Mouse (Mus musculus): ENCODE results near the gene 4930404N11Rik. TPM values are rescaled to one million over a fixed set of nuclear protein-coding genes. Genes with fewer than 3 reads are reported as not detected.

The 4930404N11Rik gene
- polyA plus RNA-seq, 1 experiment from 2014 or later = 0.67 TPM

GRCm38 (mm10) chr10:81389801-81390677 lies 24.4 kb upstream of the 4930404N11Rik start:
- ATAC-seq (replicated peaks; ENCODE audit: insufficient number of reproducible peaks, low FRiP score, low TSS enrichment) = 0 out of 2 replicates have a peak, but pooled peaks have one; percentile 31
- H3K27ac ChIP-seq (ENCODE audit: low read depth, low read length) = no peak overlapping the region

DNA sequence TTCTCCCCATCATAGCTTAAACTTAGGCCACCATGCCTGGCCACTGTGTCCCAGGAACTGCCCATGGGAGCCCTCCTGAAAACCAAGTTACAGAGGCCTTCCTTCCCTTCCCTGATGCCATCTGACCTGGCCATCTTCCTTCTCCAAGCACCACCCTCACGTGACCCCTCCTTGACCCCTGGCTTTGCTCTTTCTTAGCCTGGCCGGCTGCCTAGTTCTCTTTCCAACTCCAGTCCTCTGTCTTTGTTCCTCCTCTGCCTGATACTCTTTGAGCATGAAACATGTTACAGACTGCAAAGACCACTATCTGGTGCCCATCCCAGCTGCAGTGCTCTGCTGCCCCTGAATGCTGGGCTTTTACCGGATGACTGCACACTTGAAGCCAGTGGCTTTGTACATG lies 23.8 kb upstream of the 4930404N11Rik start:
- H3K9me3 ChIP-seq (replicated peaks; ENCODE audit: control insufficient read depth, low read length) = no peaks in the 10 kb centered on the region
- no peak overlapping the region for H3K27ac ChIP-seq (ENCODE audit: low read depth, low read length)
- no peak overlapping the region for H3K4me3 ChIP-seq (ENCODE audit: low read depth, low read length)
- H3K36me3 ChIP-seq (ENCODE audit: control insufficient read depth, insufficient read depth, low read length) = peaks cover 23% of the 10 kb centered on the region
- H3K9ac ChIP-seq (ENCODE audit: low read depth, low read length) = peak overlapping the region; percentile 52
- no peaks in the 10 kb centered on the region for H3K27me3 ChIP-seq (ENCODE audit: control insufficient read depth, insufficient read depth, low read length)
- 55% methylated on average over 3 of the region's 3 CpGs for WGBS (ENCODE audit: insufficient replicate concordance)
- H3K4me1 ChIP-seq (ENCODE audit: control insufficient read depth, insufficient read depth, low read length) = peaks cover 34% of the 10 kb centered on the region
- no peak overlapping the region for H3K4me2 ChIP-seq
- ATAC-seq (replicated peaks; ENCODE audit: insufficient number of reproducible peaks, low FRiP score, low TSS enrichment) = no peak

More at GRCm38 (mm10) chr10:81389801-81390677, 24.4 kb upstream of the 4930404N11Rik start:
- Histone ChIP-seq H3K36me3 (ENCODE audit: control insufficient read depth, insufficient read depth, low read length) (peaks cover 23% of the 10 kb centered on the region), H3K9me3 (replicated peaks; ENCODE audit: control insufficient read depth, low read length) (no peaks in the 10 kb centered on the region), H3K4me2 (no peak overlapping the region), H3K4me1 (ENCODE audit: control insufficient read depth, insufficient read depth, low read length) (peaks cover 31% of the 10 kb centered on the region), H3K9ac (ENCODE audit: low read depth, low read length) (peak overlapping the region; percentile 52), H3K4me3 (ENCODE audit: low read depth, low read length) (no peak overlapping the region), H3K27me3 (ENCODE audit: control insufficient read depth, insufficient read depth, low read length) (no peaks in the 10 kb centered on the region)
- 58% methylated on average over 23 of the region's 23 CpGs for WGBS (ENCODE audit: insufficient replicate concordance)

- 80% methylated on average over 5 of the region's 5 CpGs for WGBS (ENCODE audit: insufficient replicate concordance)
- Histone ChIP-seq H3K36me3 (ENCODE audit: control insufficient read depth, insufficient read depth, low read length) (peaks cover 23% of the 10 kb centered on the region), H3K4me1 (ENCODE audit: control insufficient read depth, insufficient read depth, low read length) (peaks cover 28% of the 10 kb centered on the region), H3K27me3 (ENCODE audit: control insufficient read depth, insufficient read depth, low read length) (no peaks in the 10 kb centered on the region), H3K4me3 (ENCODE audit: low read depth, low read length) (no peak within 1 kb of the TSS), H3K9me3 (replicated peaks; ENCODE audit: control insufficient read depth, low read length) (no peaks in the 10 kb centered on the region), H3K27ac (ENCODE audit: low read depth, low read length) (no peak within 1 kb of the TSS), H3K4me2 (no peak within 1 kb of the TSS), H3K9ac (ENCODE audit: low read depth, low read length) (peak within 1 kb of the TSS; percentile 52)
- no peak for ATAC-seq (replicated peaks; ENCODE audit: insufficient number of reproducible peaks, low FRiP score, low TSS enrichment)
These were observed 23.0 kb upstream of the 4930404N11Rik start, which contains the start of gene Gm48552 for GRCm38 (mm10) chr10:81388505-81389055. Gm48552 (plus strand) TSS chr10:81389005.

DNA sequence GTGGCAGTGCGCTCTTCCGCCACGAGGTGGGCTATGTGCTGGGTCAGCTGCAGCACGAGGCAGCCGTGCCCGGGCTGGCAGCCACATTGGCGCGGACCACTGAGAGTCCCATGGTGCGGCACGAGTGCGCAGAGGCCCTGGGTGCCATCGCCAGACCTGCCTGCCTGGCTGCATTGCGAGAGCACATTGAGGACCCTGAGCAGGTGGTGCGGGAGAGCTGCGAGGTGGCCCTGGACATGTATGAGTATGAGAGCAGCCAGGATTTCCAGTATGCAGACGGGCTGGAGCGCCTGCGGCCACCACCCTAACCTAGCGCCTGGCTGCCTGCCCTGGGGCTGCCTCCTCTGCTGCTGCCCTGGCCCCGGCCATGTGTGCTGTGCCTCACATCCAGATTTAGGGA lies 22.1 kb upstream of the 4930404N11Rik start:
- Histone ChIP-seq H3K4me2 (no peak overlapping the region), H3K9ac (ENCODE audit: low read depth, low read length) (no peak overlapping the region), H3K4me3 (ENCODE audit: low read depth, low read length) (no peak overlapping the region), H3K36me3 (ENCODE audit: control insufficient read depth, insufficient read depth, low read length) (peaks cover 23% of the 10 kb centered on the region), H3K9me3 (replicated peaks; ENCODE audit: control insufficient read depth, low read length) (no peaks in the 10 kb centered on the region), H3K27ac (ENCODE audit: low read depth, low read length) (no peak overlapping the region), H3K27me3 (ENCODE audit: control insufficient read depth, insufficient read depth, low read length) (no peaks in the 10 kb centered on the region), H3K4me1 (ENCODE audit: control insufficient read depth, insufficient read depth, low read length) (peaks cover 19% of the 10 kb centered on the region)
- WGBS (ENCODE audit: insufficient replicate concordance) = 93% methylated on average over 20 of the region's 20 CpGs
- ATAC-seq (replicated peaks; ENCODE audit: insufficient number of reproducible peaks, low FRiP score, low TSS enrichment) = no peak

GRCm38 (mm10) chr10:81385603-81386306 lies 20.1 kb upstream of the 4930404N11Rik start:
- ATAC-seq (replicated peaks; ENCODE audit: insufficient number of reproducible peaks, low FRiP score, low TSS enrichment) = no peak
- Histone ChIP-seq H3K36me3 (ENCODE audit: control insufficient read depth, insufficient read depth, low read length) (peaks cover 23% of the 10 kb centered on the region), H3K9me3 (replicated peaks; ENCODE audit: control insufficient read depth, low read length) (no peaks in the 10 kb centered on the region), H3K9ac (ENCODE audit: low read depth, low read length) (0 out of 2 replicates have a peak overlapping the region, but pooled peaks have one; percentile 16), H3K27me3 (ENCODE audit: control insufficient read depth, insufficient read depth, low read length) (no peaks in the 10 kb centered on the region), H3K4me1 (ENCODE audit: control insufficient read depth, insufficient read depth, low read length) (peaks cover 28% of the 10 kb centered on the region), H3K4me2 (peak overlapping the region; percentile 72), H3K27ac (ENCODE audit: low read depth, low read length) (no peak overlapping the region), H3K4me3 (ENCODE audit: low read depth, low read length) (peak overlapping the region; percentile 97)
- 78% methylated on average over 22 of the region's 22 CpGs for whole genome bisulfite sequencing (ENCODE audit: insufficient replicate concordance)

- H3K9ac ChIP-seq (ENCODE audit: low read depth, low read length) = peak overlapping the region; percentile 90
- H3K4me2 ChIP-seq = peak overlapping the region; percentile 72
- peaks cover 27% of the 10 kb centered on the region for H3K4me1 ChIP-seq (ENCODE audit: control insufficient read depth, insufficient read depth, low read length)
- H3K27me3 ChIP-seq (ENCODE audit: control insufficient read depth, insufficient read depth, low read length) = no peaks in the 10 kb centered on the region
- peak; percentile 9; the same call in 1 of the 2 replicates for ATAC-seq (replicated peaks; ENCODE audit: insufficient number of reproducible peaks, low FRiP score, low TSS enrichment)
- peak overlapping the region; percentile 97 for H3K4me3 ChIP-seq (ENCODE audit: low read depth, low read length)
- peaks cover 23% of the 10 kb centered on the region for H3K36me3 ChIP-seq (ENCODE audit: control insufficient read depth, insufficient read depth, low read length)
- under 1% methylated on average over 19 of the region's 19 CpGs for WGBS (ENCODE audit: insufficient replicate concordance)
- peak overlapping the region; percentile 86 for H3K27ac ChIP-seq (ENCODE audit: low read depth, low read length)
- no peaks in the 10 kb centered on the region for H3K9me3 ChIP-seq (replicated peaks; ENCODE audit: control insufficient read depth, low read length)
These were observed 19.0 kb upstream of the 4930404N11Rik start for GRCm38 (mm10) chr10:81384605-81384982.

DNA sequence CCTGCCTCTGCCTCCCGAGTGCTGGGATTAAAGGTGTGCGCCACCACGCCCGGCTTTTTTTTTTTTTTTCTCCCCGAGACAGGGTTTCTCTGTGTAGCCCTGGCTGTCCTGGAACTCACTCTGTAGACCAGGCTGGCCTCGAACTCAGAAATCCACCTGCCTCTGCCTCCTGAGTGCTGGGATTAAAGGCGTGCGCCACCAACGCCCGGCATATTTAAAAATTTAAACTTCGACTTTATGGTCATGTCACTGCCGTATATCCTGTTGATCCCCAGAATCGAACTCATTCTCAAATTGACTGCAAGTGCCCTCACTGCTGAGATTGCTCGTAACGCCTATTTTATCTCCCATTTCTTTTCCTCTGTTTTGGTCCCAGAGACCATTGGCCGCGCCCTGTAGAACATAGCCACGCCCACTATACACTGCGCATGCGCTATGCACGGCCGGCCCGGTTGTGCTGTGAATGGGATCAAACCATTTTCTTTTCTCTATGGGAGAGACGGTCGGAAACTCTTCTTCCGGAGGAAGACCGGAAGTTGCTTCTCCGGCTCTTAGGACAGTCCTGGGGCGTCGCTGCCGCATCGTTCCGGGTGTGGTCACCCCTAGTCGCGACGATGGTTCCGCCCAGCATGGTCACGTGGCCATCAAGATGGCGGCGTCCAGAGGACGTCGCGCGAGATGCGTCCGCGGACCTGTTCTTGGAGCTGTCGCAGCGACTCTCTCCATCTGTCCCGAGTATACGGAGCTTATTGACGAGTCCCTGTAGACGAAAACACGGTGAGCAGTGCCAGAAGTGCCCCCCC lies 18.4 kb upstream of the 4930404N11Rik start, which contains the start of the genes Dohh and Gm48551:
TSS of gene Dohh (plus strand) at position 627 of the 803 bp plus-strand sequence.
TSS of gene Gm48551 (plus strand) at position 665 of the 803 bp plus-strand sequence.
- H3K4me1 ChIP-seq (ENCODE audit: control insufficient read depth, insufficient read depth, low read length) = peaks cover 26% of the 10 kb centered on the region
- H3K4me3 ChIP-seq (ENCODE audit: low read depth, low read length) = peak within 1 kb of the TSS; percentile 97
- H3K36me3 ChIP-seq (ENCODE audit: control insufficient read depth, insufficient read depth, low read length) = peaks cover 23% of the 10 kb centered on the region
- H3K4me2 ChIP-seq = peak within 1 kb of the TSS; percentile 72
- peak within 1 kb of the TSS; percentile 90 for H3K9ac ChIP-seq (ENCODE audit: low read depth, low read length)
- peak; percentile 90 for ATAC-seq (replicated peaks; ENCODE audit: insufficient number of reproducible peaks, low FRiP score, low TSS enrichment)
- H3K9me3 ChIP-seq (replicated peaks; ENCODE audit: control insufficient read depth, low read length) = no peaks in the 10 kb centered on the region
- H3K27me3 ChIP-seq (ENCODE audit: control insufficient read depth, insufficient read depth, low read length) = no peaks in the 10 kb centered on the region
- peak within 1 kb of the TSS; percentile 86 for H3K27ac ChIP-seq (ENCODE audit: low read depth, low read length)
- WGBS (ENCODE audit: insufficient replicate concordance) = 6% methylated on average over 52 of the region's 54 CpGs
